Mouse (Mus musculus) spleen, adult 2 months (tissue): ENCODE measurements at regions not wholly inside any gene's neighbourhood (a gene's known extent, or its start where the extent isn't known, plus 50 kb on each side); places are given as distances from the start of the nearest gene placed in this dataset.

Experiments
- DNase-seq, 2 experiments: peaks; one replicate each; pipeline versions ENCODE4 v3.0.0 to v3.0.0-alpha.2; 2012 to 2021; ENCODE audit warnings: low spot score in 2 of 2, low read depth in 1 of 2
- H3K27ac ChIP-seq: fragments of 200-500 bp; 2 replicates; pipeline ENCODE4 v1.5.1; 2012; ENCODE audit warnings: low read length, inconsistent platforms; ENCODE audit not compliant: insufficient read depth
- H3K27me3 ChIP-seq: fragments of 200-500 bp; 2 replicates; pipeline ENCODE4 v1.6.1; 2012; ENCODE audit warnings: mild to moderate bottlenecking, moderate library complexity, low read length, inconsistent platforms; ENCODE audit not compliant: control insufficient read depth, insufficient read depth
- H3K36me3 ChIP-seq: fragments of 200-500 bp; 2 replicates; pipeline ENCODE4 v1.6.1; 2012; ENCODE audit warnings: mild to moderate bottlenecking, low read length, inconsistent platforms; ENCODE audit not compliant: control insufficient read depth, insufficient read depth
- H3K4me1 ChIP-seq: fragments of 200-500 bp; 2 replicates; pipeline ENCODE4 v1.6.1; 2011; ENCODE audit warnings: inconsistent platforms; ENCODE audit not compliant: control insufficient read depth, insufficient read depth, insufficient read length
- H3K4me3 ChIP-seq: fragments of 200-500 bp; 2 replicates; pipeline ENCODE4 v1.5.1; 2011; ENCODE audit warnings: mild to moderate bottlenecking, inconsistent platforms; ENCODE audit not compliant: insufficient read depth, insufficient read length; ENCODE audit errors: extremely low read depth
- CTCF ChIP-seq: fragments of 200-500 bp; IDR thresholded peaks from 2 replicates; pipeline ENCODE4 v1.5.1; 2011; ENCODE audit warnings: mild to moderate bottlenecking, inconsistent platforms; ENCODE audit not compliant: insufficient read depth, insufficient read length, insufficient replicate concordance; ENCODE audit errors: extremely low read depth
- POLR2A ChIP-seq: fragments of 200-500 bp; IDR thresholded peaks from 2 replicates; pipeline ENCODE4 v1.6.1; 2011; ENCODE audit warnings: low read depth, low read length, inconsistent platforms
- WGBS: fragments of 180-500 bp; shearing (Covaris S2); methylation state at CpG from one replicate; pipeline ENCODE4 v1.1.7; 2018; 5-methylcytosine and 5-hydroxymethylcytosine counted together

GRCm38 (mm10) chrX:12889482-12889808 is 127.6 kb upstream of the Med14 start:
- Histone ChIP-seq H3K27me3 (no peaks in the 10 kb centered on the region), H3K4me3 (no peak overlapping the region), H3K4me1 (no peaks in the 10 kb centered on the region), H3K27ac (no peak overlapping the region), H3K36me3 (no peaks in the 10 kb centered on the region)
- TF ChIP-seq POLR2A (no peak), CTCF (no peak)
- 72% methylated on average over 3 of the region's 3 CpGs for WGBS
- no peak for DNase-seq

GRCm38 (mm10) chrX:12888708-12889481 is 127.0 kb upstream of the Med14 start:
- TF ChIP-seq CTCF = no peak
- TF ChIP-seq POLR2A = no peak
- 92% methylated on average over 3 of the region's 3 CpGs for WGBS
- no peak for DNase-seq
- Histone ChIP-seq H3K27ac (no peak overlapping the region), H3K27me3 (no peaks in the 10 kb centered on the region), H3K4me1 (no peaks in the 10 kb centered on the region), H3K4me3 (no peak overlapping the region), H3K36me3 (no peaks in the 10 kb centered on the region)

- Histone ChIP-seq H3K4me1 (no peaks in the 10 kb centered on the region), H3K27ac (no peak overlapping the region), H3K27me3 (no peaks in the 10 kb centered on the region), H3K36me3 (no peaks in the 10 kb centered on the region), H3K4me3 (no peak overlapping the region)
- WGBS = 82% methylated on average over 11 of the region's 11 CpGs
- TF ChIP-seq CTCF (no peak), POLR2A (no peak)
- no peak for DNase-seq
Measured at GRCm38 (mm10) chrX:12888010-12888707, 126.3 kb upstream of the Med14 start.

- no peaks in the 10 kb centered on the region for H3K36me3 ChIP-seq
- TF ChIP-seq CTCF (no peak), POLR2A (no peak)
- WGBS = 65% methylated on average over 2 of the region's 2 CpGs
- DNase-seq = no peak
- H3K27ac ChIP-seq = no peak overlapping the region
- no peaks in the 10 kb centered on the region for H3K27me3 ChIP-seq
- H3K4me1 ChIP-seq = no peaks in the 10 kb centered on the region
- H3K4me3 ChIP-seq = no peak overlapping the region
Measured at GRCm38 (mm10) chrX:12887516-12887915, 125.6 kb upstream of the Med14 start.

- Histone ChIP-seq H3K36me3 (no peaks in the 10 kb centered on the region), H3K4me3 (no peak overlapping the region), H3K27ac (no peak overlapping the region), H3K4me1 (no peaks in the 10 kb centered on the region), H3K27me3 (no peaks in the 10 kb centered on the region)
- TF ChIP-seq POLR2A (no peak), CTCF (no peak)
- 63% methylated on average over 18 of the region's 18 CpGs for WGBS
- DNase-seq = no peak
Measured at GRCm38 (mm10) chrX:12886160-12887048, 124.5 kb upstream of the Med14 start.

GRCm38 (mm10) chrX:12879233-12879632 is 117.4 kb upstream of the Med14 start:
- no peak for DNase-seq
- Histone ChIP-seq H3K27ac (no peak overlapping the region), H3K4me3 (no peak overlapping the region), H3K4me1 (no peaks in the 10 kb centered on the region), H3K27me3 (no peaks in the 10 kb centered on the region), H3K36me3 (no peaks in the 10 kb centered on the region)
- 76% methylated on average over 3 of the region's 3 CpGs for WGBS
- no peak for TF ChIP-seq POLR2A
- TF ChIP-seq CTCF = no peak
